Mouse (Mus musculus) embryonic fibroblast, embryonic 13.5 days (primary cell): Measurements from ENCODE around the gene Plcb3. TPM values are rescaled to one million over a fixed set of nuclear protein-coding genes. Genes with fewer than 3 reads are reported as not detected.

ENCODE experiments used
- H3K27ac ChIP-seq: 2 replicates; pipeline ENCODE4 v1.5.1; 2012; ENCODE audit warnings: low read length, control low read depth, inconsistent platforms; ENCODE audit not compliant: insufficient read depth
- H3K4me1 ChIP-seq: 2 replicates; pipeline ENCODE4 v1.6.1; 2011; ENCODE audit warnings: low read length; ENCODE audit not compliant: control insufficient read depth, insufficient read depth
- H3K4me3 ChIP-seq: 2 replicates; pipeline ENCODE4 v1.5.1; 2011; ENCODE audit warnings: mild to moderate bottlenecking, control low read depth, low read length; ENCODE audit not compliant: insufficient read depth
- CTCF ChIP-seq: IDR thresholded peaks from 2 replicates; pipeline ENCODE4 v1.5.1; 2011; ENCODE audit warnings: mild to moderate bottlenecking, control low read depth, low read length, moderate library complexity, borderline replicate concordance; ENCODE audit not compliant: insufficient read depth
- POLR2A ChIP-seq: IDR thresholded peaks from 2 replicates; pipeline ENCODE4 v1.6.1; 2011; ENCODE audit warnings: low read depth, mild to moderate bottlenecking, control low read depth, low read length, moderate library complexity
- polyA plus RNA-seq: library from polyadenylated mRNA; stranded (reverse); fragments of >200 nt; gene quantifications from 2 replicates; pipeline ENCODE4 v1.2.4, GENCODE M21; 2011; ENCODE audit warnings: low read depth; ENCODE audit not compliant: missing spikeins, insufficient read length

Gene Plcb3
- polyA plus RNA-seq, 1 experiment: 56.2 TPM

DNA sequence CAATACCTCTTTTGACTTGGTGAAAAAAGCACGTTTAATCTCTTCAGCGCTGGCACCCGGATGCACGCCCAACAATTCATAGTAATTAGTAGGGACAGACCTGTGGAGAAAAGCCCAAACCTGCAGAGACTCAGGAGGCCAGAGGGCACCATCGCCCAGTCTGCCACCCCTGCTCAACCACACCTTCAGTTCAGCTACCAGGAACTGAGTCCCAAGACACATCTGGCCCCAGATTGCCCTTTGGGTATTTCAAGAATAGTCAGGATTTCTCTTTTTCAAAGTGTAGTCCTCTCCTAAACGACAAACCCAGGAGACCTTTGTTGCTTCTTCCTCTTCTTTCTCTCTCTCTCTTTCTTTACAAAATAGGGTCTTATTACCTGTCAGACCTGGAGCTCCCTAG lies 14.4 kb upstream of the Plcb3 start:
- TF ChIP-seq CTCF (no peak), POLR2A (no peak)
- peaks cover 4% of the 10 kb centered on the region; the same call in 1 of the 2 replicates for H3K4me1 ChIP-seq

DNA sequence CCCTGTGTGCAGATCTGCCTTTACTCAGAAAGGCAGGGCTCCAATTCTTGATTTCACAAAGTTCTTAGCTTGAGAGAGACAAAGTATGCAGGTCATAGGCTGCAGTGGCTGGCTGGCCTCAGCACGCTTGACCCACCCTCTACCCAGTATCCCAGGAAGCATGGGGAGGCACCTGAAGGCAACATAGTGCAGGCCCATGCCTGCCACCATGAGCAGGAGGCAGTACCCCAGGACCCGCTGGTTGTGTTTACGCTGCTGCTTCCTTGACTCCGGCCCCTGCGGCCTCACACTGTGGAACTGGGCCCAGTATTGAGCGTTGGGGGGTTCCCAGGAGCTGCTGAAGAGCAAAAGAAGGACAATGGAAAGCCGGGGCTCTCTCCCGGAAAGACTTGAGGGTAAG lies 13.0 kb upstream of the Plcb3 start:
- Histone ChIP-seq H3K4me3 (no peak overlapping the region), H3K27ac (no peak overlapping the region), H3K4me1 (peaks cover 4% of the 10 kb centered on the region; the same call in 1 of the 2 replicates)
- TF ChIP-seq POLR2A (no peak), CTCF (no peak)

More for the DNA sequence above, 14.4 kb upstream of the Plcb3 start:
- no peak overlapping the region for H3K4me3 ChIP-seq
- H3K27ac ChIP-seq: no peak overlapping the region

DNA sequence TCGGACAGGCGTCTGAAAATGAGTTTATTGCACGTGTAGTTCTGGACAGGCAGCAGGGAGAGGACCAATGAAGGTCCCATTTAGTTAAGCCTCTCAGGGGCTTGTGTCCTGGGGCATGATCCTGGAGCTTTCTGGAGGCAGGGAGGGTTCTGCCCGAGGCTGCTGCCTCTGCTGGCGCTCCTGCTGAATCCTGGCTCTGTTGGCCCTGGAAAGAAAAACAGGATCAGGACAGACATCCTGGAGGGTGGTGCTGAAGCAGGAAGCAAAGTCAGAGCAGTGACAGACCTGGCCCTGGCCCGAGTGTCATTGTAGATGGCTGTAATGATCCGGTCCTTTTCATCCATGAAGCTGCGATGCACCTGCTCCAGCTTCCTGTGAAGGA lies 11.6 kb upstream of the Plcb3 start:
- peak overlapping the region; percentile 57 for H3K4me3 ChIP-seq
- TF ChIP-seq CTCF (no peak), POLR2A (no peak; the same call in 1 of the 2 replicates)
- no peak overlapping the region for H3K27ac ChIP-seq
- peaks cover 4% of the 10 kb centered on the region; the same call in 1 of the 2 replicates for H3K4me1 ChIP-seq

DNA sequence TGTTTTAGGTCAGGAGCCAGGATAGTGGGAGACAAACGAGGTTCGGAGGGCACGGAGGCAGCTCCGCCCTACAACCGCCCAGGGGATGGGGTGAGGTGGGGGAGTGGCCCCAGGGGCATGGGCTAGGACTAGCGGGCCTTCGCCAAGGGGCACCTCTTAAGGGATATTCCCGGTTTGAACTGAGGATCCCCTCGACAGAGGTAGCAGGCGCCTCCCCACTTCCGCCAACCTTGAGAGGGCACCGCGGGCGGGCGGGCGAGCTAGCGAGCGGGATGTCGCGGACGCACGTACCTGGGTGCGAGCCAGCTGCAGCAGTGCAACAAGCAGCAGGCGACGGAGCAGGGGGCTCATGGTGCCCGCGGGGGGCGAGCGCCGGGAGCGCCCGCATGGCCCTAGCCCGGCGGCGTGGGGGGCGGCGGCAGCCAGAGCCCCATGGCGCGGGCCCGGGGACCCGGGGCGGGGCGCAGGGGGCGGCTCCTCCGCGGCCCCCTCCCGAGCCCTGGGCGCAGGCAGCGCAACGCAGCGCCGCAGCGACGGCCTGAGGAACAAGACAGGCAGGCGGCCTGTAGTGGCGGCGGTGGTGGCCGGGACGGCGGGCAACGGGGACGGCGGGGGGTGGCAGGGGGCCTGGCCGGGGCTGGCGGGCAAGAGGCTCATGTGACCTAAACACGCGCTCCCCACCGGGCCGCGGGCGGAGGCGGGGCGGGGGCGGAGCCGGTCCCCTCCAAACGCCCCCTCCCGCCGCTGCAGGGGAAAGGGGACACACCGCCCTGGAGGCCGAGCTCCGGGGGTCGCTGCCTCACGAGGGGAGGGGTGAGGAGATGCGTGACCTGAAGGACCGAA lies 11.0 kb upstream of the Plcb3 start, which contains the start of gene Vegfb:
Gene Vegfb, minus strand, starts transcription at position 591 of the 843 bp plus-strand sequence.
- 0 out of 2 replicates have a peak, but pooled peaks cover 4% of the 10 kb centered on the region for H3K4me1 ChIP-seq
- peak within 1 kb of the TSS; percentile 57 for H3K4me3 ChIP-seq
- H3K27ac ChIP-seq: peak within 1 kb of the TSS; percentile 28; the same call in 1 of the 2 replicates
- TF ChIP-seq CTCF: no peak
- TF ChIP-seq POLR2A: peak; percentile 26

GRCm38 (mm10) chr19:6985951-6986708 lies 9.9 kb upstream of the Plcb3 start:
- TF ChIP-seq CTCF (no peak), POLR2A (no peak)
- H3K4me1 ChIP-seq: peaks cover 4% of the 10 kb centered on the region; the same call in 1 of the 2 replicates
- no peak overlapping the region; the same call in 1 of the 2 replicates for H3K27ac ChIP-seq
- peak overlapping the region; percentile 57 for H3K4me3 ChIP-seq

GRCm38 (mm10) chr19:6985300-6985699 lies 9.0 kb upstream of the Plcb3 start:
- Histone ChIP-seq H3K4me3 (no peak overlapping the region), H3K27ac (no peak overlapping the region), H3K4me1 (peaks cover 4% of the 10 kb centered on the region; the same call in 1 of the 2 replicates)
- TF ChIP-seq POLR2A (no peak), CTCF (no peak)

GRCm38 (mm10) chr19:6983621-6984020 lies 7.4 kb upstream of the Plcb3 start:
- TF ChIP-seq CTCF: no peak
- no peak for TF ChIP-seq POLR2A
- H3K4me3 ChIP-seq: no peak overlapping the region
- H3K27ac ChIP-seq: no peak overlapping the region
- H3K4me1 ChIP-seq: peaks cover 7% of the 10 kb centered on the region

- Histone ChIP-seq H3K27ac (peak overlapping the region; percentile 64; the same call in 1 of the 2 replicates), H3K4me3 (no peak overlapping the region), H3K4me1 (peaks cover 13% of the 10 kb centered on the region)
- TF ChIP-seq POLR2A: no peak
- TF ChIP-seq CTCF: no peak
Measured at GRCm38 (mm10) chr19:6981465-6981864, 5.2 kb upstream of the Plcb3 start.

GRCm38 (mm10) chr19:6980381-6981093 lies 4.3 kb upstream of the Plcb3 start, which contains the start of gene Fkbp2:
Gene Fkbp2, minus strand, starts transcription at chr19:6980501.
- TF ChIP-seq POLR2A (peak; percentile 99), CTCF (no peak)
- peak within 1 kb of the TSS; percentile 64 for H3K27ac ChIP-seq
- H3K4me3 ChIP-seq: peak within 1 kb of the TSS; percentile 61
- peaks cover 9% of the 10 kb centered on the region for H3K4me1 ChIP-seq
